Mouse (Mus musculus) ovary, postnatal 36 days (tissue): ENCODE measurements around the gene Mfap5.
A peak's percentile ranks its signal among the peaks of the same experiment; 100 is the strongest.
"Not testable (repeated sequence)": the region's sequence is repeated elsewhere in the genome, so short reads cannot be mapped to it uniquely, and the experiment has no call there.

ENCODE experiments used
- DNase-seq: peaks from one replicate; pipeline ENCODE4 v3.0.0; 2022; ENCODE audit warnings: low spot score, mixed read lengths

Gene Mfap5

DNA sequence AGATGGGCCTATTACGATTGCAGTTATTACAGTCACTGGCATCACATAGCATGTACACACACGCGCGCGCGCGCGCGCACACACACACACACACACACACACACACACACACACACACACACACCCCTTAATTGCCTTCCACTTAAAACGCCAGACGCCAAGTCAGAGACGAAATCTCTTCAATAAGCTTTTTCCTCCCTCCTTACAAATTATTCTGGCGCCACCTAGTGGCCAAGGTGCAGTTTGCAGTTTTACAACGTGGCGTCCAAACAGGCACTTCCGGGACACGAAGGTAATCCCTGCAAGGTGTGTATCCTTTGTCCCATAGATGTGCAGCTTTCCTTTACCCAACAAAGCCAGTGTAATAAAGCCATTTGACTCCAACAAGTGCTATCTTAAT lies 54.8 kb downstream of the Mfap5 start:
- peak; percentile 64 for DNase-seq

- DNase-seq, result no peak
These were observed 55.4 kb downstream of the Mfap5 start for GRCm38 (mm10) chr6:122561005-122561404.

DNA sequence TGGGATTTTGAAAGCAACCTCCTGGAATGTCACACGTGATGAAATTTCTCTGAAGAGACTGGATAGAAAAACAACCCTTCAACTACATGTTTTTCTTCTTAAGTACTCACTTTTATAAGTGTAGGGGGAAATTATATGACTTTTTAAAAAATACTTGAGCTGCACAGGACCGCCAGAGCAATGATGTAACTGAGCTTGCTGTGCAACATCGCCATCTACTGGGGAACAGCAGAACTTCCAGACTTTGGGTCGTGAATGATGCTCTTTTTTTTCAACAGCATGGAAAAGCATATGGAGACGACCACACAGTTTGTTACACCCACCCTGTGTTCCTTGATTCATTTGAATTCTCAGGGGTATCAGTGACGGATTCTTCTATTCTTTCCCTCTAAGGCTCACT lies 56.8 kb downstream of the Mfap5 start:
- DNase-seq, result peak; percentile 28

GRCm38 (mm10) chr6:122565070-122565784 lies 59.6 kb downstream of the Mfap5 start:
- no peak for DNase-seq

DNA sequence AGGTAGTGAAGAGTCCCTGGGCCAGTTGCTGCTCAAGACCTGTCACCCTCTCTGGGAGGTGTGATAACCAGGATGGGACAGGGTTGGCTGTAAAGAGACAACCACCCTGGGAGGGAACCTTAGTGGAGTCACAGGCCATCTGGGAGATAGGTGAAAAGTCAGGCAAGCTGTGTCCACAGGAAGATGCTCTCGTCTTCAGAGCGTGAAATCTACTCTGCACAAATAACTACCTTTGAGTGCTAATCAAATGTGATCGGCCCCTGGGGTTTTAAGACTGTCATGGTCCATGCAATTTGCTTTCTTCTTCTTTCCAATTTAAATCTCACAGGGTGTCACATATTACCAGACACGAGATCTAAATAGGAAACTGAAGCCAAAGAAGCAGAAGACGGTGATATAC lies 63.5 kb downstream of the Mfap5 start:
- DNase-seq, result no peak

- DNase-seq, result no peak
These were observed 64.1 kb downstream of the Mfap5 start for GRCm38 (mm10) chr6:122569762-122570161.

- no peak for DNase-seq
These were observed 65.3 kb downstream of the Mfap5 start for GRCm38 (mm10) chr6:122570695-122571616.

- no peak for DNase-seq
These were observed 65.9 kb downstream of the Mfap5 start for GRCm38 (mm10) chr6:122571617-122571959.

DNA sequence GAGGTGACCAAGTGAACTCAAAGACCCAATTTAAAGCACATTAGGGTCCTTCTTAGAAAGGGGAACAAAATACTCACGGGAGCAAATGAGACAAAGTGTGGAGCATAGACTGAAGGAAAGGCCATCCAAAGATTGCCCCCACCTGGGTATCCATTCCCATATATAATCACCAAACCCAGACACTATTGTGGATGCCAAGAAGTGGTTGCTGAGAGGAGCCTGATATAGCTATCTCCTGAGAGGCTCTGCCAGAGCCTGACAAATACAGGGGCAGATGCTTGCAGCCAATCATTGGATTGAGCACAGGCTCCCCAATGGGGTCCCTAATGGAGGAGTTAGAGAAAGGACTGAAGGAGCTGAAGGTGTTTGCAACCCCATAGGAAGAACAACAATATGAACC lies 69.4 kb downstream of the Mfap5 start:
- not testable (repeated sequence) for DNase-seq

GRCm38 (mm10) chr6:122577030-122577429 lies 71.4 kb downstream of the Mfap5 start:
- no peak for DNase-seq
